ENCODE assay signal across 8 mouse cellular contexts in the genomic region with DNA sequence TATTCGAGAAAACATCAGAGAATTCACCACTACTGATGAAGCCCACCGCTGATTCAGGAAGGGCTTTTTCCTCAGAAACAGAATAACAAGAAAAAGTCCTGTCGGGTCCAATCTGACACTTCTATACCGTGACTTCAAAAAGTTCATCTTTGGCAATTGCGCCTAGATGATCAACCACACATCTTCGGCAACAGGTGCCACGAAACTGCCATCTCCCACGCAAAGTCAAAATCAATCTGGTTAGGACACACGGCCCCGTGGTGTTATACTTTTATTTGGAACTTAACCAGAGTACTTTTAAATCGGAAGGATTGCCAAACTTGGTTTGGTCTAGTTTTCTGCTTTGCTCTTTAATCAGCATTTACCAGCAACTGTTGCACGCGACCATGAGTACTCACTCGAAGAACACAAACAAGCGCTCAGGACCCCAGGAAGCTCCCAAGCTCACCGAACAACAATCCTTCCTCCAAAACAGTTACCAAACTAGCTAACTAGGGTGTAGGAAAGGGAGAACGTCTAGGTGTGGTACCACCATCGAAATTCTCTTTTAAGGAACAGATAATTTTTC. TPM values are rescaled to one million over a fixed set of nuclear protein-coding genes. Genes with fewer than 3 reads are reported as not detected.
A peak's percentile ranks its signal among the peaks of the same experiment; 100 is the strongest.
DNase-seq lines count a peak whose midpoint lies in the region; ATAC-seq and TF ChIP-seq lines count a peak whose summit lies in the region.

No protein-coding gene starts in this region.

- intact Hi-C loops in left cerebral cortex, postnatal 25 days (cut with DNase I) = loop anchor here (2.0 kb wide), 1 partner anchor 28 kb away; no protein-coding TSS in a partner anchor

- DNase-seq in lung, embryonic 14.5 days = peak; percentile 48
- no peak for DNase-seq in lung, adult 18-20 months
- peak; percentile 45 for DNase-seq in limb, embryonic 10.5 days (ENCODE audit: low spot score)
- no peak for DNase-seq in gastrocnemius, postnatal 25 days
- no peak for DNase-seq in left cerebral cortex, postnatal 25 days (ENCODE audit: low spot score in 2 of 2)

- H3K4me3 ChIP-seq in lung, embryonic 14.5 days (ENCODE audit: low read depth, low read length) = peak overlapping the region; percentile 87
- peak overlapping the region; percentile 94 for H3K4me3 ChIP-seq in embryonic facial prominence, embryonic 12.5 days
- H3K4me3 ChIP-seq in limb, embryonic 10.5 days = peak overlapping the region; percentile 92
- peak overlapping the region; percentile 92 for H3K4me3 ChIP-seq in neural tube, embryonic 14.5 days (ENCODE audit: low read depth, low read length)

- peak overlapping the region; percentile 88 for H3K4me2 ChIP-seq in lung, embryonic 14.5 days
- peak overlapping the region; percentile 73 for H3K4me2 ChIP-seq in embryonic facial prominence, embryonic 12.5 days (replicated peaks)
- H3K4me2 ChIP-seq in neural tube, embryonic 14.5 days (ENCODE audit: low read depth, low read length) = peak overlapping the region; percentile 83

- 0 out of 2 replicates have a peak, but pooled peaks cover 2% of the 10 kb centered on the region for H3K36me3 ChIP-seq in lung, embryonic 14.5 days (ENCODE audit: insufficient read depth)
- no peaks in the 10 kb centered on the region for H3K36me3 ChIP-seq in embryonic facial prominence, embryonic 12.5 days
- H3K36me3 ChIP-seq in limb, embryonic 10.5 days = peaks cover 14% of the 10 kb centered on the region
- H3K36me3 ChIP-seq in neural tube, embryonic 14.5 days (ENCODE audit: control insufficient read depth, insufficient read depth, low read length) = no peaks in the 10 kb centered on the region

- peak overlapping the region; percentile 99 for H3K9ac ChIP-seq in lung, embryonic 14.5 days
- H3K9ac ChIP-seq in embryonic facial prominence, embryonic 12.5 days = peak overlapping the region; percentile 96
- H3K9ac ChIP-seq in neural tube, embryonic 14.5 days (replicated peaks; ENCODE audit: low read depth, low read length) = peak overlapping the region; percentile 97

- no peak for ATAC-seq in lung, embryonic 14.5 days (ENCODE audit: insufficient read depth)
- no peak for ATAC-seq in embryonic facial prominence, embryonic 12.5 days (ENCODE audit: insufficient number of reproducible peaks, insufficient read depth, low FRiP score, low TSS enrichment)
- no peak for ATAC-seq in neural tube, embryonic 14.5 days (ENCODE audit: low read depth)
- no peak for ATAC-seq in granulocyte monocyte progenitor cell, adult 5-6 weeks (replicated peaks; ENCODE audit: poor library complexity, severe bottlenecking)

- WGBS in lung, embryonic 14.5 days = 2% methylated on average over 18 of the region's 18 CpGs
- WGBS in embryonic facial prominence, embryonic 12.5 days = 2% methylated on average over 18 of the region's 18 CpGs
- 4% methylated on average over 18 of the region's 18 CpGs for WGBS in limb, embryonic 10.5 days
- under 1% methylated on average over 18 of the region's 18 CpGs for WGBS in neural tube, embryonic 14.5 days

- no peaks in the 10 kb centered on the region for H3K27me3 ChIP-seq in lung, embryonic 14.5 days (ENCODE audit: insufficient read depth, low read length)
- H3K27me3 ChIP-seq in embryonic facial prominence, embryonic 12.5 days = no peaks in the 10 kb centered on the region
- H3K27me3 ChIP-seq in limb, embryonic 10.5 days (ENCODE audit: low read depth, poor library complexity, severe bottlenecking) = no peaks in the 10 kb centered on the region
- H3K27me3 ChIP-seq in neural tube, embryonic 14.5 days (ENCODE audit: control insufficient read depth, insufficient read depth, low read length) = no peaks in the 10 kb centered on the region

- no peak for TF ChIP-seq CTCF in lung, embryonic 14.5 days (IDR thresholded peaks at IDR 0.05; ENCODE audit: low read depth)

- H3K27ac ChIP-seq in lung, embryonic 14.5 days (ENCODE audit: low read depth) = peak overlapping the region; percentile 96; the same call in 1 of the 2 replicates
- H3K27ac ChIP-seq in embryonic facial prominence, embryonic 12.5 days = no peak overlapping the region
- peak overlapping the region; percentile 99 for H3K27ac ChIP-seq in limb, embryonic 10.5 days
- no peak overlapping the region for H3K27ac ChIP-seq in neural tube, embryonic 14.5 days (ENCODE audit: low read depth, low read length)

- 0 out of 2 replicates have a peak, but pooled peaks cover 2% of the 10 kb centered on the region for H3K4me1 ChIP-seq in lung, embryonic 14.5 days (ENCODE audit: insufficient read depth)
- peaks cover 4% of the 10 kb centered on the region for H3K4me1 ChIP-seq in embryonic facial prominence, embryonic 12.5 days
- H3K4me1 ChIP-seq in limb, embryonic 10.5 days = peaks cover 20% of the 10 kb centered on the region
- H3K4me1 ChIP-seq in neural tube, embryonic 14.5 days (ENCODE audit: control insufficient read depth, insufficient read depth, low read length) = peaks cover 13% of the 10 kb centered on the region

- H3K9me3 ChIP-seq in lung, embryonic 14.5 days (ENCODE audit: low read depth, low read length) = no peaks in the 10 kb centered on the region
- no peaks in the 10 kb centered on the region for H3K9me3 ChIP-seq in embryonic facial prominence, embryonic 12.5 days
- no peaks in the 10 kb centered on the region for H3K9me3 ChIP-seq in limb, embryonic 10.5 days (replicated peaks)
- no peaks in the 10 kb centered on the region for H3K9me3 ChIP-seq in neural tube, embryonic 14.5 days (ENCODE audit: control insufficient read depth, low read length)

RNA-seq across cellular contexts. Expression of gene Bptf, which starts 1.6 kb away (rescaled TPM):
- 40.6 and 41.7 TPM in 2 replicates for polyA plus RNA-seq in lung, embryonic 14.5 days (2014; fragmentation: Nextera tagmentation; extraction: Ambion mirVana)
- polyA plus RNA-seq in embryonic facial prominence, embryonic 12.5 days (2016; fragmentation: Nextera tagmentation; extraction: Ambion mirVana) = 39.4 and 41.4 TPM in 2 replicates
- polyA plus RNA-seq in limb, embryonic 10.5 days (2016; fragmentation: Nextera tagmentation; extraction: Ambion mirVana) = 33.8 and 38.8 TPM in 2 replicates
- polyA plus RNA-seq in neural tube, embryonic 14.5 days (2014; fragmentation: Nextera tagmentation; extraction: Ambion mirVana) = 44.8 and 45.4 TPM in 2 replicates
- total RNA-seq in granulocyte monocyte progenitor cell, adult 5-6 weeks (2014; fragmentation: Nextera tagmentation) = 58.1 and 60.9 TPM in 2 replicates
- total RNA-seq in granulocyte monocyte progenitor cell, adult 5-6 weeks (2017) = 35.6 and 40.9 TPM in 2 replicates
- total RNA-seq in gastrocnemius, postnatal 25 days (2021) = 10 to 100 TPM; 18.1 to 20.0 TPM
- 10 to 100 TPM; 59.9 to 60.6 TPM for total RNA-seq in left cerebral cortex, postnatal 25 days (2021)

RNA-seq across cellular contexts. Expression of gene Nol11, which starts 58.9 kb away (rescaled TPM):
- polyA plus RNA-seq in lung, embryonic 14.5 days (2014; fragmentation: Nextera tagmentation; extraction: Ambion mirVana) = 65.1 and 66.2 TPM in 2 replicates
- polyA plus RNA-seq in embryonic facial prominence, embryonic 12.5 days (2016; fragmentation: Nextera tagmentation; extraction: Ambion mirVana) = 65.2 and 69.5 TPM in 2 replicates
- 74.5 and 77.7 TPM in 2 replicates for polyA plus RNA-seq in limb, embryonic 10.5 days (2016; fragmentation: Nextera tagmentation; extraction: Ambion mirVana)
- polyA plus RNA-seq in neural tube, embryonic 14.5 days (2014; fragmentation: Nextera tagmentation; extraction: Ambion mirVana) = 48.4 and 55.3 TPM in 2 replicates
- 35.7 and 59.5 TPM in 2 replicates for total RNA-seq in granulocyte monocyte progenitor cell, adult 5-6 weeks (2014; fragmentation: Nextera tagmentation)
- total RNA-seq in granulocyte monocyte progenitor cell, adult 5-6 weeks (2017) = 50.9 and 53.4 TPM in 2 replicates
- total RNA-seq in gastrocnemius, postnatal 25 days (2021) = 1 to 10 TPM; 9.7 to 9.9 TPM
- total RNA-seq in left cerebral cortex, postnatal 25 days (2021) = 10 to 100 TPM; 25.3 to 25.5 TPM

Comparison
In these comparisons a context has a peak if more than half of its experiments do, and no peak if none do; other contexts are left out.
1. DNase-seq: peak in lung, embryonic 14.5 days (single experiment) and limb, embryonic 10.5 days (single experiment); none in lung, adult 18-20 months (0 of 2), gastrocnemius, postnatal 25 days (single experiment) and left cerebral cortex, postnatal 25 days (0 of 2).
2. H3K27ac ChIP-seq: peak in lung, embryonic 14.5 days (single experiment) and limb, embryonic 10.5 days (single experiment); none in embryonic facial prominence, embryonic 12.5 days (single experiment) and neural tube, embryonic 14.5 days (single experiment).
3. Peak in every context shown above with its lines, with median percentiles within 50 percentile points of each other: H3K4me2 ChIP-seq, H3K4me3 ChIP-seq and H3K9ac ChIP-seq.